Mouse (Mus musculus): Measurements from ENCODE around the gene Zrsr1. TPM values are rescaled to one million over a fixed set of nuclear protein-coding genes. Genes with fewer than 3 reads are reported as not detected.
A peak's percentile ranks its signal among the peaks of the same experiment; 100 is the strongest.

The Zrsr1 gene
- polyA plus RNA-seq, 1 experiment from 2014 or later, result 6.1 TPM

- no peak overlapping the region for H3K4me3 ChIP-seq (ENCODE audit: low read depth, low read length)
- H3K4me2 ChIP-seq (ENCODE audit: low read length), result no peak overlapping the region
- H3K36me3 ChIP-seq (ENCODE audit: control insufficient read depth, insufficient read depth, low read length), result no peaks in the 10 kb centered on the region
- H3K9me3 ChIP-seq (replicated peaks; ENCODE audit: control insufficient read depth, low read length, poor library complexity, severe bottlenecking), result no peaks in the 10 kb centered on the region
- no peaks in the 10 kb centered on the region for H3K4me1 ChIP-seq (ENCODE audit: control insufficient read depth, insufficient read depth, low read length)
- WGBS, result 76% methylated on average over 4 of the region's 4 CpGs
- no peaks in the 10 kb centered on the region for H3K27me3 ChIP-seq (ENCODE audit: control insufficient read depth, insufficient read depth, low read depth, low read length)
- no peak for ATAC-seq
- H3K9ac ChIP-seq (ENCODE audit: low read depth, low read length), result no peak overlapping the region
- no peak overlapping the region for H3K27ac ChIP-seq (ENCODE audit: low read length)
These were observed 7.4 kb upstream of the Zrsr1 start for GRCm38 (mm10) chr11:22964401-22964800.

- Histone ChIP-seq H3K4me2 (ENCODE audit: low read length) (no peak overlapping the region), H3K27me3 (ENCODE audit: control insufficient read depth, insufficient read depth, low read depth, low read length) (no peaks in the 10 kb centered on the region), H3K4me3 (ENCODE audit: low read depth, low read length) (no peak overlapping the region), H3K27ac (ENCODE audit: low read length) (no peak overlapping the region), H3K9me3 (replicated peaks; ENCODE audit: control insufficient read depth, low read length, poor library complexity, severe bottlenecking) (peaks cover 1% of the 10 kb centered on the region; the same call in 1 of the 2 replicates), H3K36me3 (ENCODE audit: control insufficient read depth, insufficient read depth, low read length) (no peaks in the 10 kb centered on the region), H3K4me1 (ENCODE audit: control insufficient read depth, insufficient read depth, low read length) (no peaks in the 10 kb centered on the region), H3K9ac (ENCODE audit: low read depth, low read length) (no peak overlapping the region)
- 84% methylated on average over 4 of the region's 4 CpGs for WGBS
- ATAC-seq, result no peak
These were observed 6.3 kb upstream of the Zrsr1 start for GRCm38 (mm10) chr11:22965503-22965902.

GRCm38 (mm10) chr11:22969486-22969885 is 2.3 kb upstream of the Zrsr1 start:
- Histone ChIP-seq H3K27ac (ENCODE audit: low read length) (no peak overlapping the region), H3K4me1 (ENCODE audit: control insufficient read depth, insufficient read depth, low read length) (peaks cover 3% of the 10 kb centered on the region), H3K4me3 (ENCODE audit: low read depth, low read length) (no peak overlapping the region), H3K36me3 (ENCODE audit: control insufficient read depth, insufficient read depth, low read length) (peaks cover 5% of the 10 kb centered on the region; the same call in 1 of the 2 replicates), H3K9ac (ENCODE audit: low read depth, low read length) (no peak overlapping the region), H3K27me3 (ENCODE audit: control insufficient read depth, insufficient read depth, low read depth, low read length) (no peaks in the 10 kb centered on the region), H3K4me2 (ENCODE audit: low read length) (no peak overlapping the region), H3K9me3 (replicated peaks; ENCODE audit: control insufficient read depth, low read length, poor library complexity, severe bottlenecking) (peaks cover 19% of the 10 kb centered on the region; the same call in 1 of the 2 replicates)
- ATAC-seq, result no peak
- 65% methylated on average over 6 of the region's 6 CpGs for WGBS

- peaks cover 19% of the 10 kb centered on the region; the same call in 1 of the 2 replicates for H3K9me3 ChIP-seq (replicated peaks; ENCODE audit: control insufficient read depth, low read length, poor library complexity, severe bottlenecking)
- H3K27ac ChIP-seq (ENCODE audit: low read length), result no peak overlapping the region
- no peak overlapping the region for H3K4me3 ChIP-seq (ENCODE audit: low read depth, low read length)
- 100% methylated on average over 1 of the region's 1 CpGs for WGBS
- no peak overlapping the region for H3K4me2 ChIP-seq (ENCODE audit: low read length)
- H3K36me3 ChIP-seq (ENCODE audit: control insufficient read depth, insufficient read depth, low read length), result peaks cover 5% of the 10 kb centered on the region; the same call in 1 of the 2 replicates
- H3K4me1 ChIP-seq (ENCODE audit: control insufficient read depth, insufficient read depth, low read length), result peaks cover 9% of the 10 kb centered on the region
- ATAC-seq, result no peak
- H3K9ac ChIP-seq (ENCODE audit: low read depth, low read length), result no peak overlapping the region
- no peaks in the 10 kb centered on the region for H3K27me3 ChIP-seq (ENCODE audit: control insufficient read depth, insufficient read depth, low read depth, low read length)
These were observed 1.3 kb upstream of the Zrsr1 start for GRCm38 (mm10) chr11:22970546-22970945.

DNA sequence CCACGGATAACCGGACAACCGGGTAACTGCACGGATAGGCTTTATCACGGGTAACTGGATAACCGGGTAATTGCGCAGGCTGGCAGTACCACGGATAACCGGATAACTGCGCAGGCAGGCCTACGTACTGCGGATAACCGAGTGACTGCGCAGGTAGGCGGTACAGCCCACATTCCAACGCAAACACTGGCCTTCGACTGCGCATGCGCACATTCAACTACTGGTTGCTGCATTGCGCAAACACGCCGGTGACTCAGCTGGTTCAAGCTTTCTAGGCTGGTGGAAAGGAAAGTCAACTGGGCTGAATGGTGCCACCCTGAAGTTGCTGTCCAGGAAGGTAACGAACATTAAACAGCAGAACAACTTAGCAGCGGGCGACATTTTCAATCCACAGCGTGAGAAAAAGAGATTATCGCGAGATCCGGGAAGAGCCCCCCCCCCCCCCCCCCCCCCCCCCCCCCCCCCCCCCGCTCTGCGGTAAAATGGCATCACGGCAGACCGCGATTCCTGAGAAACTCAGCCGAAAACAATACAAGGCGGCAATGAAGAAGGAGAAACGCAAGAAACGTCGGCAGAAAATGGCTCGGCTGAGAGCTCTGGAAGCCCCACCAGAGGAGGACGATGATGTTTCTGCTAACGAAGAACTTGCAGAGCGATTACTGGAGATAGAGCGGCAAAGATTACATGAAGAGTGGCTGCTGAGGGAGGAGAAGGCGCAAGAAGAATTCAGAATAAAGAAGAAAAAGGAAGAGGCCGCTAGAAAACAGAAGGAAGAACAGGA is 1.1 kb downstream of the Zrsr1 start:
- peaks cover 19% of the 10 kb centered on the region; the same call in 1 of the 2 replicates for H3K9me3 ChIP-seq (replicated peaks; ENCODE audit: control insufficient read depth, low read length, poor library complexity, severe bottlenecking)
- peak overlapping the region; percentile 73 for H3K9ac ChIP-seq (ENCODE audit: low read depth, low read length)
- H3K4me2 ChIP-seq (ENCODE audit: low read length), result peak overlapping the region; percentile 59
- H3K36me3 ChIP-seq (ENCODE audit: control insufficient read depth, insufficient read depth, low read length), result peaks cover 7% of the 10 kb centered on the region; the same call in 1 of the 2 replicates
- 51% methylated on average over 44 of the region's 46 CpGs for WGBS
- H3K4me1 ChIP-seq (ENCODE audit: control insufficient read depth, insufficient read depth, low read length), result peaks cover 29% of the 10 kb centered on the region
- H3K4me3 ChIP-seq (ENCODE audit: low read depth, low read length), result peak overlapping the region; percentile 49
- H3K27me3 ChIP-seq (ENCODE audit: control insufficient read depth, insufficient read depth, low read depth, low read length), result no peaks in the 10 kb centered on the region
- peak; percentile 79 for ATAC-seq
- H3K27ac ChIP-seq (ENCODE audit: low read length), result peak overlapping the region; percentile 81

GRCm38 (mm10) chr11:22973599-22973998 is 1.8 kb downstream of the Zrsr1 start:
- Histone ChIP-seq H3K4me2 (ENCODE audit: low read length) (peak overlapping the region; percentile 52), H3K4me3 (ENCODE audit: low read depth, low read length) (peak overlapping the region; percentile 47), H3K36me3 (ENCODE audit: control insufficient read depth, insufficient read depth, low read length) (peaks cover 7% of the 10 kb centered on the region; the same call in 1 of the 2 replicates), H3K9me3 (replicated peaks; ENCODE audit: control insufficient read depth, low read length, poor library complexity, severe bottlenecking) (peaks cover 19% of the 10 kb centered on the region; the same call in 1 of the 2 replicates), H3K9ac (ENCODE audit: low read depth, low read length) (peak overlapping the region; percentile 54), H3K27me3 (ENCODE audit: control insufficient read depth, insufficient read depth, low read depth, low read length) (no peaks in the 10 kb centered on the region), H3K27ac (ENCODE audit: low read length) (peak overlapping the region; percentile 62; the same call in 1 of the 2 replicates), H3K4me1 (ENCODE audit: control insufficient read depth, insufficient read depth, low read length) (peaks cover 29% of the 10 kb centered on the region)
- ATAC-seq, result no peak
- 57% methylated on average over 14 of the region's 14 CpGs for WGBS

DNA sequence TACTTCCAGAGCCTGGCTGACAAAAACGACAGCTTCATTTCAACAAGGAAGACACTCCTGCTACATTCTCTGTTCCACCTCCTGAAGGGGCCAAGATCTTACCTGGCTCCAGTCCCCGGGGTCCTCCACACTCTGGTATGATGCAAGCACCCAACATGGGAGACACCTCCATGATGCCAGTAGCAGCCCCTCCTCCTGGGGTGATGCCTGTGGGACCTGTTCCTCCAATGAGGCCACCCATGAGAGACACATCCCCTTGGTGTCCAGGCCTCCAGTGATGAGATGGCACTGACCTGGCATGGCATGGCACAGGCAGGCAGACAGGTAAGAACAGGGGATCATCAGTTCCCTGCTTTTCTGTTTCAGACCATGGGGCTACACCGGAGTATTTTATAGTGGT is 6.4 kb downstream of the Zrsr1 start:
- no peak overlapping the region for H3K27ac ChIP-seq (ENCODE audit: low read length)
- H3K9ac ChIP-seq (ENCODE audit: low read depth, low read length), result no peak overlapping the region
- peaks cover 44% of the 10 kb centered on the region for H3K4me1 ChIP-seq (ENCODE audit: control insufficient read depth, insufficient read depth, low read length)
- H3K27me3 ChIP-seq (ENCODE audit: control insufficient read depth, insufficient read depth, low read depth, low read length), result no peaks in the 10 kb centered on the region
- H3K9me3 ChIP-seq (replicated peaks; ENCODE audit: control insufficient read depth, low read length, poor library complexity, severe bottlenecking), result 0 out of 2 replicates have a peak, but pooled peaks cover 5% of the 10 kb centered on the region
- peaks cover 5% of the 10 kb centered on the region; the same call in 1 of the 2 replicates for H3K36me3 ChIP-seq (ENCODE audit: control insufficient read depth, insufficient read depth, low read length)
- H3K4me2 ChIP-seq (ENCODE audit: low read length), result no peak overlapping the region
- no peak for ATAC-seq
- no peak overlapping the region for H3K4me3 ChIP-seq (ENCODE audit: low read depth, low read length)
- WGBS, result 85% methylated on average over 3 of the region's 3 CpGs

- peaks cover 5% of the 10 kb centered on the region; the same call in 1 of the 2 replicates for H3K36me3 ChIP-seq (ENCODE audit: control insufficient read depth, insufficient read depth, low read length)
- H3K4me3 ChIP-seq (ENCODE audit: low read depth, low read length), result no peak overlapping the region
- no peak for ATAC-seq
- H3K4me1 ChIP-seq (ENCODE audit: control insufficient read depth, insufficient read depth, low read length), result peaks cover 44% of the 10 kb centered on the region
- WGBS, result 39% methylated on average over 1 of the region's 1 CpGs
- no peak overlapping the region for H3K4me2 ChIP-seq (ENCODE audit: low read length)
- H3K27ac ChIP-seq (ENCODE audit: low read length), result no peak overlapping the region
- 0 out of 2 replicates have a peak, but pooled peaks cover under 1% of the 10 kb centered on the region for H3K9me3 ChIP-seq (replicated peaks; ENCODE audit: control insufficient read depth, low read length, poor library complexity, severe bottlenecking)
- no peak overlapping the region for H3K9ac ChIP-seq (ENCODE audit: low read depth, low read length)
- no peaks in the 10 kb centered on the region for H3K27me3 ChIP-seq (ENCODE audit: control insufficient read depth, insufficient read depth, low read depth, low read length)
These were observed 6.9 kb downstream of the Zrsr1 start for GRCm38 (mm10) chr11:22978711-22979110.

DNA sequence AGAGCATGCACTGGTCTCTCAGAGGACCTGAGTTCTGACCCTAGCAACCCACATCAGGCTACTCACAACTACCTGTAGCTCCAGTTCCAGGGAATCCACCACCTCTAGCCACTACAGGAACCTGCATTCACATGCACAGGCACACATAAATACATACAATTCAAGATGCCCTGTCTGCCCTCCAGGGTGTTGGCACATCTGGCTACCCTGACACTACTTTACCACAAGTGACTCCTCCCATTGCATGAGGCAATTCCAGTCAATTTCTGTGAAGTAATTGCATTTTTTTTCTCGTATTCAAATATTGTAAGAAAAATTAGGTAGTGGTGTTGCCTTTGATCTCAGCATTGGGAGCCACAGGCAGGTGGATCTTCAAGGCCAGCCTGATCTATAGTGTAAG is 7.4 kb downstream of the Zrsr1 start:
- H3K9ac ChIP-seq (ENCODE audit: low read depth, low read length), result no peak overlapping the region
- H3K4me2 ChIP-seq (ENCODE audit: low read length), result no peak overlapping the region
- no peak overlapping the region for H3K4me3 ChIP-seq (ENCODE audit: low read depth, low read length)
- no peaks in the 10 kb centered on the region for H3K9me3 ChIP-seq (replicated peaks; ENCODE audit: control insufficient read depth, low read length, poor library complexity, severe bottlenecking)
- H3K27me3 ChIP-seq (ENCODE audit: control insufficient read depth, insufficient read depth, low read depth, low read length), result no peaks in the 10 kb centered on the region
- 84% methylated on average over 1 of the region's 1 CpGs for WGBS
- H3K27ac ChIP-seq (ENCODE audit: low read length), result no peak overlapping the region
- no peak for ATAC-seq
- peaks cover 43% of the 10 kb centered on the region for H3K4me1 ChIP-seq (ENCODE audit: control insufficient read depth, insufficient read depth, low read length)
- peaks cover 3% of the 10 kb centered on the region; the same call in 1 of the 2 replicates for H3K36me3 ChIP-seq (ENCODE audit: control insufficient read depth, insufficient read depth, low read length)
